Mouse (Mus musculus): ENCODE data around the gene Map7d1.

- TF ChIP-seq CTCF (IDR thresholded peaks at IDR 0.05; ENCODE audit: extremely low read depth, insufficient read depth, insufficient read length, insufficient replicate concordance) (no peak), POLR2A (IDR thresholded peaks at IDR 0.05; ENCODE audit: low read depth, low read length) (no peak)
These were observed 5.5 kb upstream of the Map7d1 start for GRCm38 (mm10) chr4:126261675-126262074.
